Mouse (Mus musculus) brain, embryonic 14.5 days (tissue): ENCODE measurements around the gene Sag.

Source experiments
- CTCF ChIP-seq: fragments of 200-500 bp; IDR thresholded peaks from 2 replicates; pipeline ENCODE4 v1.5.1; 2012; ENCODE audit warnings: inconsistent platforms, mild to moderate bottlenecking, moderate library complexity, borderline replicate concordance; ENCODE audit not compliant: insufficient read depth, insufficient read length; ENCODE audit errors: extremely low read depth
- POLR2A ChIP-seq: fragments of 200-500 bp; IDR thresholded peaks from 2 replicates; pipeline ENCODE4 v1.6.1; 2012; ENCODE audit warnings: mild to moderate bottlenecking, inconsistent platforms, borderline replicate concordance; ENCODE audit not compliant: poor library complexity, insufficient read depth, insufficient read length, severe bottlenecking; ENCODE audit errors: extremely low read depth

- TF ChIP-seq CTCF (no peak), POLR2A (no peak)
Observed at GRCm38 (mm10) chr1:87836453-87836852, 33.0 kb downstream of the Sag start.
